Comparison of ENCODE assay signal across 11 mouse cellular contexts in genomic region chr7:66248270-66248669, GRCm38 (mm10).
DNase-seq lines count a peak whose midpoint lies in the region; ATAC-seq lines count a peak whose summit lies in the region.
"Had no signal": no experiment of that assay in that cellular context is flagged by ENCODE, and none has a peak within 500 bp of the region (broad histone marks: within the 10 kb centered on the region; RNA-seq: fewer than 3 reads in every experiment).

No protein-coding gene starts in this region.

- no peaks in the 10 kb centered on the region for H3K9me3 ChIP-seq in liver, embryonic 16.5 days (replicated peaks; ENCODE audit: control insufficient read depth, low read length)
- H3K9me3 ChIP-seq: embryonic facial prominence, embryonic 13.5 days; limb, embryonic 10.5 days had no signal

- H3K9ac ChIP-seq in liver, embryonic 16.5 days (ENCODE audit: low read depth, low read length): no peak overlapping the region
- H3K9ac ChIP-seq: embryonic facial prominence, embryonic 13.5 days had no signal

- intact Hi-C loops in heart, postnatal 36 days (cut with DNase I): no loop called here

- peak; percentile 81 for DNase-seq in heart, adult 11 months
- DNase-seq in heart, postnatal 36 days: no peak
- DNase-seq in urinary bladder, adult 2 months (ENCODE audit: low spot score): peak; percentile 10
- no peak for DNase-seq in urinary bladder, postnatal 14 days (ENCODE audit: low spot score)
- DNase-seq in lung, postnatal 36 days: no peak
- DNase-seq in heart, adult 9 months (ENCODE audit: low spot score in 2 of 2): no peak
- DNase-seq: cerebellum, postnatal 36 days had no signal

- peaks cover 18% of the 10 kb centered on the region for H3K4me1 ChIP-seq in liver, embryonic 16.5 days (ENCODE audit: control insufficient read depth, low read depth, low read length)

- H3K27ac ChIP-seq in liver, embryonic 16.5 days (ENCODE audit: low read length): 0 out of 2 replicates have a peak overlapping the region, but pooled peaks have one; percentile 24
- H3K27ac ChIP-seq: embryonic facial prominence, embryonic 13.5 days had no signal

- no peak overlapping the region for H3K4me2 ChIP-seq in liver, embryonic 16.5 days (ENCODE audit: low read depth, low read length)
- H3K4me2 ChIP-seq: embryonic facial prominence, embryonic 13.5 days had no signal

- H3K36me3 ChIP-seq in liver, embryonic 16.5 days (ENCODE audit: control insufficient read depth, insufficient read depth): no peaks in the 10 kb centered on the region
- H3K36me3 ChIP-seq: embryonic facial prominence, embryonic 13.5 days; limb, embryonic 10.5 days had no signal

- ATAC-seq in liver, embryonic 16.5 days (ENCODE audit: low read depth): no peak
- ATAC-seq in frontal cortex, adult (ENCODE audit: low TSS enrichment): no peak

- no peaks in the 10 kb centered on the region for H3K27me3 ChIP-seq in liver, embryonic 16.5 days (ENCODE audit: control insufficient read depth, insufficient read depth, low read depth, low read length)
- H3K27me3 ChIP-seq: embryonic facial prominence, embryonic 13.5 days had no signal

- no peak overlapping the region for H3K4me3 ChIP-seq in liver, embryonic 16.5 days (ENCODE audit: low read depth, low read length)
- H3K4me3 ChIP-seq: embryonic facial prominence, embryonic 13.5 days; limb, embryonic 10.5 days had no signal

Comparison
In these comparisons a context has a peak if more than half of its experiments do, and no peak if none do; other contexts are left out.
1. DNase-seq: peak in heart, adult 11 months (single experiment) and urinary bladder, adult 2 months (single experiment); none in heart, postnatal 36 days (0 of 2), urinary bladder, postnatal 14 days (single experiment), lung, postnatal 36 days (single experiment) and heart, adult 9 months (0 of 2).